Mouse (Mus musculus) embryonic facial prominence, embryonic 15.5 days (tissue): ENCODE results near the gene Ehmt1. TPM values are rescaled to one million over a fixed set of nuclear protein-coding genes. Genes with fewer than 3 reads are reported as not detected.
A peak's percentile ranks its signal among the peaks of the same experiment; 100 is the strongest.

ENCODE experiments used
- ATAC-seq: fragments of 200-750 bp; cut with Nextera tagmentation; 2 replicates; pipeline ENCODE4 v1.8.0; 2017; ENCODE audit warnings: low read depth, moderate TSS enrichment; ENCODE audit not compliant: insufficient number of reproducible peaks, low FRiP score, low TSS enrichment
- H3K27ac ChIP-seq: fragments of 300-500 bp; sonication (generic); replicated peaks from 2 replicates; pipeline ENCODE4 v1.5.1; 2015; ENCODE audit warnings: mild to moderate bottlenecking, inconsistent platforms
- H3K27me3 ChIP-seq: fragments of 300-500 bp; sonication (generic); 2 replicates; pipeline ENCODE4 v1.6.1; 2015; ENCODE audit warnings: inconsistent platforms
- H3K36me3 ChIP-seq: fragments of 300-500 bp; sonication (generic); 2 replicates; pipeline ENCODE4 v1.6.1; 2015; ENCODE audit warnings: mild to moderate bottlenecking, inconsistent platforms
- H3K4me1 ChIP-seq: fragments of 300-500 bp; sonication (generic); 2 replicates; pipeline ENCODE4 v1.6.1; 2015; ENCODE audit warnings: inconsistent platforms
- H3K4me2 ChIP-seq: fragments of 300-500 bp; sonication (generic); replicated peaks from 2 replicates; pipeline ENCODE4 v1.6.1; 2015; ENCODE audit warnings: mild to moderate bottlenecking, inconsistent platforms
- H3K4me3 ChIP-seq: fragments of 300-500 bp; sonication (generic); replicated peaks from 2 replicates; pipeline ENCODE4 v1.5.1; 2015; ENCODE audit warnings: mild to moderate bottlenecking, inconsistent platforms
- H3K9ac ChIP-seq: fragments of 300-500 bp; sonication (generic); 2 replicates; pipeline ENCODE4 v1.6.1; 2015; ENCODE audit warnings: inconsistent platforms
- H3K9me3 ChIP-seq: fragments of 300-500 bp; sonication (generic); replicated peaks from 2 replicates; pipeline ENCODE4 v1.6.1; 2016; ENCODE audit warnings: inconsistent platforms
- WGBS: fragments of 180-500 bp; shearing (Covaris S2); methylation state at CpG from one replicate; pipeline ENCODE4 v1.1.7; 2015; 5-methylcytosine and 5-hydroxymethylcytosine counted together
- polyA plus RNA-seq: library from polyadenylated mRNA; unstranded; fragments of >200 nt; fragmentation: Nextera tagmentation; extraction: Ambion mirVana; gene quantifications from 2 replicates; pipeline ENCODE4 v1.2.1, GENCODE M21; 2015

The Ehmt1 gene
- polyA plus RNA-seq, 1 experiment from 2014 or later = 85.2 TPM

GRCm38 (mm10) chr2:24905653-24906155, 13.7 kb downstream of the Ehmt1 start:
- Histone ChIP-seq H3K4me2 (no peak overlapping the region), H3K4me3 (no peak overlapping the region), H3K9me3 (no peaks in the 10 kb centered on the region), H3K36me3 (no peaks in the 10 kb centered on the region), H3K4me1 (peaks cover 36% of the 10 kb centered on the region), H3K27ac (0 out of 2 replicates have a peak overlapping the region, but pooled peaks have one; percentile 1), H3K27me3 (no peaks in the 10 kb centered on the region), H3K9ac (no peak overlapping the region)
- 20% methylated on average over 2 of the region's 2 CpGs for WGBS
- ATAC-seq = no peak

- H3K36me3 ChIP-seq = no peaks in the 10 kb centered on the region
- no peaks in the 10 kb centered on the region for H3K27me3 ChIP-seq
- no peaks in the 10 kb centered on the region for H3K9me3 ChIP-seq
- 75% methylated on average over 11 of the region's 11 CpGs for WGBS
- ATAC-seq = no peak
- no peak overlapping the region for H3K27ac ChIP-seq
- H3K4me3 ChIP-seq = no peak overlapping the region
- no peak overlapping the region for H3K4me2 ChIP-seq
- no peak overlapping the region for H3K9ac ChIP-seq
- H3K4me1 ChIP-seq = peaks cover 36% of the 10 kb centered on the region
Observed at GRCm38 (mm10) chr2:24904823-24905652, 14.4 kb downstream of the Ehmt1 start.

GRCm38 (mm10) chr2:24902999-24903398, 16.4 kb downstream of the Ehmt1 start:
- Histone ChIP-seq H3K27me3 (no peaks in the 10 kb centered on the region), H3K27ac (no peak overlapping the region), H3K4me1 (peaks cover 36% of the 10 kb centered on the region), H3K4me2 (no peak overlapping the region), H3K9me3 (no peaks in the 10 kb centered on the region), H3K4me3 (no peak overlapping the region), H3K9ac (no peak overlapping the region), H3K36me3 (peaks cover 4% of the 10 kb centered on the region; the same call in 1 of the 2 replicates)
- no peak for ATAC-seq
- WGBS = 64% methylated on average over 6 of the region's 6 CpGs

GRCm38 (mm10) chr2:24901055-24901454, 18.4 kb downstream of the Ehmt1 start:
- Histone ChIP-seq H3K27ac (no peak overlapping the region), H3K4me3 (no peak overlapping the region), H3K27me3 (no peaks in the 10 kb centered on the region), H3K9ac (no peak overlapping the region), H3K9me3 (no peaks in the 10 kb centered on the region), H3K4me1 (peaks cover 33% of the 10 kb centered on the region), H3K36me3 (peaks cover 6% of the 10 kb centered on the region; the same call in 1 of the 2 replicates), H3K4me2 (no peak overlapping the region)
- WGBS = 22% methylated on average over 5 of the region's 5 CpGs
- ATAC-seq = no peak

- Histone ChIP-seq H3K9ac (no peak overlapping the region), H3K4me2 (no peak overlapping the region), H3K27me3 (no peaks in the 10 kb centered on the region), H3K4me1 (peaks cover 24% of the 10 kb centered on the region), H3K4me3 (no peak overlapping the region), H3K9me3 (no peaks in the 10 kb centered on the region), H3K36me3 (peaks cover 6% of the 10 kb centered on the region; the same call in 1 of the 2 replicates), H3K27ac (no peak overlapping the region)
- ATAC-seq = no peak
- WGBS = 86% methylated on average over 2 of the region's 2 CpGs
Observed at GRCm38 (mm10) chr2:24899292-24899691, 20.1 kb downstream of the Ehmt1 start.

GRCm38 (mm10) chr2:24896761-24897160, 22.7 kb downstream of the Ehmt1 start:
- WGBS = 78% methylated on average over 4 of the region's 4 CpGs
- no peaks in the 10 kb centered on the region for H3K27me3 ChIP-seq
- no peak overlapping the region for H3K4me3 ChIP-seq
- peaks cover 6% of the 10 kb centered on the region; the same call in 1 of the 2 replicates for H3K36me3 ChIP-seq
- H3K4me2 ChIP-seq = no peak overlapping the region
- no peak for ATAC-seq
- no peak overlapping the region for H3K9ac ChIP-seq
- no peaks in the 10 kb centered on the region for H3K9me3 ChIP-seq
- no peak overlapping the region for H3K27ac ChIP-seq
- peaks cover 14% of the 10 kb centered on the region for H3K4me1 ChIP-seq

- ATAC-seq = no peak
- Histone ChIP-seq H3K4me3 (no peak overlapping the region), H3K4me2 (no peak overlapping the region)
Observed at GRCm38 (mm10) chr2:24894211-24894610, 25.2 kb downstream of the Ehmt1 start.

GRCm38 (mm10) chr2:24892318-24892717, 27.1 kb downstream of the Ehmt1 start:
- Histone ChIP-seq H3K27ac (no peak overlapping the region), H3K9ac (no peak overlapping the region), H3K36me3 (no peaks in the 10 kb centered on the region), H3K4me1 (0 out of 2 replicates have a peak, but pooled peaks cover 9% of the 10 kb centered on the region), H3K27me3 (no peaks in the 10 kb centered on the region), H3K4me3 (no peak overlapping the region), H3K4me2 (no peak overlapping the region), H3K9me3 (no peaks in the 10 kb centered on the region)
- WGBS = 77% methylated on average over 5 of the region's 5 CpGs
- ATAC-seq = no peak

More at GRCm38 (mm10) chr2:24894211-24894610, 25.2 kb downstream of the Ehmt1 start:
- WGBS = 93% methylated on average over 1 of the region's 1 CpGs
- Histone ChIP-seq H3K27ac (no peak overlapping the region), H3K36me3 (peaks cover 5% of the 10 kb centered on the region; the same call in 1 of the 2 replicates), H3K4me1 (0 out of 2 replicates have a peak, but pooled peaks cover 9% of the 10 kb centered on the region), H3K27me3 (no peaks in the 10 kb centered on the region), H3K9me3 (no peaks in the 10 kb centered on the region), H3K9ac (no peak overlapping the region)

- H3K27me3 ChIP-seq = no peaks in the 10 kb centered on the region
- no peaks in the 10 kb centered on the region for H3K9me3 ChIP-seq
- no peak for ATAC-seq
- 67% methylated on average over 6 of the region's 6 CpGs for WGBS
- no peak overlapping the region for H3K4me2 ChIP-seq
- H3K4me1 ChIP-seq = 0 out of 2 replicates have a peak, but pooled peaks cover 5% of the 10 kb centered on the region
- H3K27ac ChIP-seq = no peak overlapping the region
- H3K4me3 ChIP-seq = no peak overlapping the region
- H3K9ac ChIP-seq = no peak overlapping the region
- H3K36me3 ChIP-seq = peaks cover 7% of the 10 kb centered on the region
Observed at GRCm38 (mm10) chr2:24890541-24891447, 28.6 kb downstream of the Ehmt1 start.

- H3K9ac ChIP-seq = no peak overlapping the region
- no peak overlapping the region for H3K27ac ChIP-seq
- no peaks in the 10 kb centered on the region for H3K27me3 ChIP-seq
- no peak overlapping the region for H3K4me3 ChIP-seq
- WGBS = 88% methylated on average over 5 of the region's 5 CpGs
- no peaks in the 10 kb centered on the region for H3K9me3 ChIP-seq
- no peak for ATAC-seq
- 0 out of 2 replicates have a peak, but pooled peaks cover 5% of the 10 kb centered on the region for H3K4me1 ChIP-seq
- no peak overlapping the region for H3K4me2 ChIP-seq
- H3K36me3 ChIP-seq = peaks cover 18% of the 10 kb centered on the region
Observed at GRCm38 (mm10) chr2:24888895-24889294, 30.5 kb downstream of the Ehmt1 start.

GRCm38 (mm10) chr2:24880686-24881085, 38.7 kb downstream of the Ehmt1 start:
- Histone ChIP-seq H3K4me1 (no peaks in the 10 kb centered on the region), H3K9ac (no peak overlapping the region), H3K27ac (no peak overlapping the region), H3K4me2 (no peak overlapping the region), H3K27me3 (no peaks in the 10 kb centered on the region), H3K36me3 (peaks cover 56% of the 10 kb centered on the region), H3K4me3 (no peak overlapping the region), H3K9me3 (no peaks in the 10 kb centered on the region)
- no peak for ATAC-seq
- 92% methylated on average over 2 of the region's 2 CpGs for WGBS
